Mouse (Mus musculus): ENCODE results near the gene Alyref2. TPM values are rescaled to one million over a fixed set of nuclear protein-coding genes. Genes with fewer than 3 reads are reported as not detected.

Alyref2 gene
- total RNA-seq, 2 experiments from 2014 or later = 10.5 to 10.9 TPM

DNA sequence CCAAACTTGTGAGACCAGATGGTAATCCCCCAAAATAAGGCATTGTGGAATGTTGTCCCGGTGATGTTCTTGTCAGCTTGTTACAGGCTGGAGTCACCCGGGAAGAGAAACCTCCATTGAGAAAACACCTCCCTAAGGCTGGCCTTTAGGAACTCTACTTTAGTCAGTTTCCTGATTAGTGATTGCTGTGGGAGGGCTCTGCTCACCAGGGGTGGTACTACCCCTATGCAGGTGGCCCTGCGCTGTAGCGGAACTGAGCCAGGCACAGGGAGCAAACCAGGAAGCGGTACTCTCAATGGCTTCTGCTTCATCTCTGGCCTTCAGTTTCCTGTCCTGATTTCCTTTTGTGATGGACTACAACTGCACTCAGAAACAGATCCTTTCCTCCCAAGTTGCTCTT lies 3.4 kb upstream of the Alyref2 start:
- DNase-seq = no peak
- intact Hi-C loops (cut with DNase I) = loop anchor here (5.0 kb wide), 1 partner anchor 157 kb away; no protein-coding TSS in a partner anchor

DNA sequence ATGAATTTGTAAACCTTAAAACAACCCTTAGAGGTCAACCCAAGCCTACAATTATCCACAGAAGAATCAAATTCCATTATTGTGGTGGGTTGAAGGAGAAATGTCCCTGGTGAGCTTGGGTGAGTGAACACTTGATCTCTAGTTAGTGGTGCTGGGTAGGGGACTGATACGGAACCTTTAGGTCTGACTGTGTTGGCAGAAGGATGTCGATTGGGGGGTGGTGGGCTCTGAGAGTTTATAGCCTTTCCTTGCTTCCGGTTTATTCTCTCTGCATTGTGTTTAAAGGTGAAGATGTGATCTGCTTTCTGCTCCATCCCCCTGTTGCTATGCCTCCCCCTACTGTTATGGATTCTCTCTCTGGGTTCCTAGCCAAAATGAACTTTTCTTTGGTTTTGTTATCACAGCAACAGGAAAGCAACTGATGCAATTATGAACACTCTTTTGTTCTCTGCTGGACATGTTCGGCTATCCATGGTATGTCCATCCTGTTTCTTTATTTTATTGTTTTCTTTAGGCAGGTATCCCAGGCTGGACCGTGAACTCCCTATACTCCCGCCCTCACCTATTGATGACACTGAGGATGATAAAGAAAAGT lies 2.2 kb upstream of the Alyref2 start:
- intact Hi-C loops (cut with DNase I) = loop anchor here (5.0 kb wide), 1 partner anchor 156 kb away; no protein-coding TSS in a partner anchor
- no peak for DNase-seq

DNA sequence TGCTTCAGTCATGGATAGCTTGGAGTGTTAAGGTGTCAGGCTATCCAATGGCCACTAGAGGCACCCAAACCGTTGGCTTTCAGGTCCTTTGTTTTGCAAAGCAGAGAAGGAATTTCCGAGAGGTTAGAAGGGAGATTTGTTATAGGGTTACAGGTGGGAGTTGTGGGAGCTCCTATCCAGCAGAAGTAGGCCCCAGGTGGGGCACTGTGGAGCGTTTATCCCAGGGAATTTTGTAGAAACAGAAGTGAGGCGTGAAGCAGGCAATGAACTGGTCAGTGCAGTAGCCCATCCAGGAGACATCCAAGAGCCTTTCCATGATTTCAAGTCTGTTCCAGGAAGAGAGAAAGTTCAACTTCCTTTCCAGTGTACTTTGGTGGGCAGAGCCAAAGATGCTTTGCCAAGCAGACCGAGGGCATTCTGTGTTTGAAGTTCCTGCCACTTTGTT lies 1.6 kb upstream of the Alyref2 start:
- intact Hi-C loops (cut with DNase I) = loop anchor here (5.0 kb wide), 1 partner anchor 156 kb away; no protein-coding TSS in a partner anchor
- peak; percentile 9 for DNase-seq

DNA sequence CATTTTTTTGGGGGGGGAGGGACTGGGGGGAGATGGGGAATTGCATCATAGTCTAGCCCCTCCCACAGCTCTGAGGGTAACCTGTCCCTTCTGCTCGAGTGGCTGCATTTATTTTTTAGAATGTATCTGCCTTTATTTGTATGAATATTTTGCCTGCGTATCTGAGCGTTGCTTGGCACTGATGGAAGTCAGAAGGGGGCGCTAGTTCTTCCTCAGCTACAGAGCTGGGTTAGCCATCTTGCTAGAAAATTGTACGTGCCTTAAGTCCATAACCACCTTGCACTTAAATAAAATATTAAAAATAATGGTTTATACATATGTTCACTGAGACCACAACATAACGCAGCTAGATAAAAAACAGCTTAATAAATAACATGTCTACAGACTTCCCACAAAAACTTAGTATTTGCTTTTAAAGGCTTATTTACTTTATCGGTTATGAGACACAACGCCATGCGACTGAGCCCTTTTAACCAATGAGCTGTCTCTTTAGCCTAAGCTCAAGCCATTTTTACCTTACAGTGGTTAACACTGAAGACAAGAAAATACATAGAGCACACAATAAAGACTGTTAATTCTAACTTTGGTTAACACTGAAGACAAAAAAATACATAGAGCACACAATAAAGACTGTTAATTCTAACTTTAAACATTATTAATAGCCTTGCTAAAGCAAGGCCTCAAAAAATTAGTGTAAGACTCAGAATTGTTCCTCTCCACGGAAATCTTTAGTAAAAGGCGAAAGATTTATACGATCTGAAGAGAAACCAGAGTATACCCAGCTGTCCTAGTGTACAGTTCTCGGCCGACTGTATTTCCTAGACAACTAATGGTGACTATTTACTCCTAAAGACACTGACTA lies 659 bp upstream of the Alyref2 start:
- intact Hi-C loops (cut with DNase I) = loop anchor here (5.0 kb wide), 1 partner anchor 155 kb away; no protein-coding TSS in a partner anchor
- DNase-seq = peak; percentile 65

DNA sequence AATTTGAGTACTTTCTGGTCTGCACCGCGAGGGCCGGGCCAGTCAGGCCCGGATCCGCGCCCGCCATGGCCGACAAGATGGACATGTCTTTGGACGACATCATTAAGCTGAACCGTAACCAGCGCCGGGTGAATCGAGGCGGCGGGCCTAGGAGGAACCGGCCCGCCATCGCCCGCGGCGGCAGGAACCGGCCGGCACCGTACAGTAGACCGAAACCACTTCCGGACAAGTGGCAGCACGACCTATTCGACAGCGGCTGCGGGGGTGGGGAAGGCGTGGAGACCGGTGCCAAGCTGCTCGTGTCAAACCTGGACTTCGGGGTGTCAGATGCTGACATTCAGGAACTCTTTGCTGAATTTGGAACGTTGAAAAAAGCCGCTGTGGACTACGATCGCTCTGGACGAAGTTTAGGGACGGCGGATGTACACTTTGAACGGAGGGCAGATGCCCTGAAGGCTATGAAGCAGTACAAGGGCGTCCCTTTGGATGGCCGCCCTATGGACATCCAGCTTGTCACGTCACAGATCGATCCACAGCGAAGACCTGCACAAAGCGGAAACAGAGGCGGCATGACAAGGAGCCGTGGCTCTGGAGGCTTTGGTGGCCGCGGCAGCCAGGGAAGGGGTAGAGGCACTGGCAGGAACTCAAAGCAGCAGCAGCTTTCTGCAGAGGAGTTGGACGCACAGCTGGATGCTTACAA lies 464 bp downstream of the Alyref2 start:
- peak; percentile 58 for DNase-seq
- intact Hi-C loops (cut with DNase I) = loop anchor here (5.0 kb wide), 1 partner anchor 154 kb away; no protein-coding TSS in a partner anchor

- intact Hi-C loops (cut with DNase I) = loop anchor here (5.0 kb wide), 1 partner anchor 153 kb away; no protein-coding TSS in a partner anchor
- DNase-seq = no peak
These were observed 1.3 kb downstream of the Alyref2 start for GRCm38 (mm10) chr1:171504586-171504985.

DNA sequence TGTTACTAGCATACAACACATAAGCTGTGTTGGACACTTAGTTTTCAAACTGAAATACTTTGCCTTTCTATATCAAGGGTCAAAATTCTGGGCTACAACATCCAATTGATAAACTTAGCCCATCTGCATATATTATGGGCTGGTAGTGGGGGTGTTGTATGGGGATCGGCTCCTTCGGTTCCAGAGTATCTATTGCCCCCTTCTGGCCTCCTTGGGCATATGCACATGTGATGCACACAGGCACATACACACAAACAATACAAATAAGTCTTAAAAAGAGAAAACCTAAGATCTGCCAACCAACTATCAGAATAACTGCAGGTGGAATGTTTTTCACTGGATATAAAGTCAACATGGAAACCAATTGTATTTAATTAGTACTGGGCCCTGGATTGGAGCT lies 10.0 kb downstream of the Alyref2 start:
- intact Hi-C loops (cut with DNase I) = no loop called here
- no peak for DNase-seq

DNA sequence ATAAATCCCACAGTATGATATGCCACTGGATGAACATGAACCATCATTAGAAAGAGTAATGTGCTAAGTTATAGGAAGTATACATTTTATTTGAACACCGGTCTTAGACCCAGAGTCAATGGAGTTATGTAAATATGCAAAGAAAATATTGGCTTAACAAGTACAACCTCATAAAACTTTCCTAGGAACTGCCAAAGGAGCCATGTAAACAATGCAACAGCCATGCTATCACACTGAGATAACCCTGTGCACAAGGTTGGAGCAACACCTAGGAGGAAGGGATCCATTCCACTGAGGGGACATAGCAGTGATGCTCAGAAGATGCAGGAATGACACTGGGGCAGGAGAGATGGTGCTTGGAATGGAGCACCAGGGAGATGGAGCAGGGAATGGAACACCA lies 10.5 kb downstream of the Alyref2 start:
- no peak for DNase-seq
- intact Hi-C loops (cut with DNase I) = no loop called here

GRCm38 (mm10) chr1:171515039-171515438 lies 11.8 kb downstream of the Alyref2 start:
- intact Hi-C loops (cut with DNase I) = no loop called here
- DNase-seq = no peak

DNA sequence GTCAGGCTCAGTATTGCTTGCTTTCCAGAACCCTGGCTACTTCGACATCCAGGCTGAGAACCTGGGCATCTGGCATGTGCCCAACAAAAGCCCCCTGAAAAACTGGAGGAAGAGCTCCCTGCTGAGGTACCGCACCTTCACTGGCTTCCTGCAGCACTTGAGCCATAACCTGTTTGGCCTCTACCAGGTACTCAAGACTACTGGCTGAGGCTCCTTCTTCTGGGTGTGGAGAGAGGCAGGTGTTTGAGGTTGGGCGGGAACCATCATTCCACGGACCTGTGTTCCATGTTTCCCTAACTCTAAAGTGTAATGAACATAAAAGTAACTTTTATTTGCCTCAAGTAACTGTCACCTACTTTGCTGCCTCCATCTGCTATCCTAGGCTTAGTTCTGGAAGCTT lies 12.3 kb downstream of the Alyref2 start:
- intact Hi-C loops (cut with DNase I) = no loop called here
- no peak for DNase-seq

- intact Hi-C loops (cut with DNase I) = no loop called here
- DNase-seq = no peak
These were observed 28.1 kb downstream of the Alyref2 start for GRCm38 (mm10) chr1:171531367-171531766.

DNA sequence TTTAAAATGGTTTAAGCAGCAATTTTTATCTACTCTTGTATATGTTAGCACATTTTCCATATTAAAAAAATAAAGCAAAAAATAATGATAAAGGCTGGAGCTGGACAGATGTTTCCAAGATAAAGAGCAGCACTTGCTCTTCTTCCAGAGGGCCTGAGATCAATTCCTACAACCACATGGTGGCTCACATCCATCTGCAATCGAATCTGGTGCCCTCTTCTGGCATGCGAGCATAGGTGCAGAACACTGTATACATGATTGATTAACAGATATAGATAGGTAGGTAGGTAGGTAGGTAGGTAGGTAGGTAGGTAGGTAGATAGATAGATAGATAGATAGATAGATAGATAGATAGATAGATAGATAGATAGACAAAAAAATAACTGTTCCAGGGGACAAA lies 29.6 kb downstream of the Alyref2 start:
- intact Hi-C loops (cut with DNase I) = no loop called here

GRCm38 (mm10) chr1:171534557-171534956 lies 31.3 kb downstream of the Alyref2 start:
- intact Hi-C loops (cut with DNase I) = no loop called here
- DNase-seq = no peak

More for the DNA sequence above, 29.6 kb downstream of the Alyref2 start:
- DNase-seq = no peak

DNA sequence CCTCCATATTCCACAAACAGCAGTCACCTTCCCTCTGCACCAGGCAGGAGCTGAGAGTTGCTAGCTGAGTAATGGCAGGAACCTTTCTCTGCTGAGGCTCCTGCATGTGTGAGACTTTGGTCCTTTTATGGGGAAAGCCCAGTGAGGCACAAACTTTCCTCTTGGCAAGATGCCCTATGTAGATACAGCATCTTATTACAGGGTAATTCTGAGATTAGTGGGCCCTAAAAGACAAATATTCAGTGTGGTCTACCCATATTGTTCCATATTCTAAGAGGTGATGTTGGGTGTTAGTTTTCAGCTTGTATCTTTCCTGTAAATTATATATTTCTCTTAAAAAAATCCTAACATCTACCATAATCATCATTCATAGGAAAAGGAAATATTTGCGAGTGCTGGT lies 31.9 kb downstream of the Alyref2 start, which contains the start of gene Itln1:
Gene Itln1 (minus strand): TSS at position 101 of the 400 bp plus-strand sequence.
- intact Hi-C loops (cut with DNase I) = no loop called here
- no peak for DNase-seq

- no peak for DNase-seq
- intact Hi-C loops (cut with DNase I) = no loop called here
These were observed 37.4 kb downstream of the Alyref2 start for GRCm38 (mm10) chr1:171540694-171541093.

- no peak for DNase-seq
- intact Hi-C loops (cut with DNase I) = no loop called here
These were observed 48.0 kb downstream of the Alyref2 start for GRCm38 (mm10) chr1:171551326-171551725.

DNA sequence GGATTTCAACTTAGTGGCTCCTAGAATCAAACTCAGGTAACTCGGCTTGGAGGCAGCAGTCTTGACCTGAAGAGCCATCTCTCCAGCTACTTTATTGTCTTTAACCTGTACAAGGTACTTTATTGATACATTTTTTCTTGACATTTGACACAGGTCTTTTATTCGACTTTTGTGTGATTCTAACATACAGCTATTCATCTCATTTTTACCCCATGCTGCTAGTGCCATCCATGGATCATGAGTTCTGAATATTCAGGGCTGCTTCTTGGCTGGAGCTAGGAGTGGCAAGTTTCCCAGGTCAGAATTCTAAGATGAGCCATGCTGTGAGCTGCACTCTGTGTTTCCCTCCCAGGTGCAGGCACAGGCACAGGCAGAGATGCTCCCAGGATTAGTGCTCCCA lies 49.0 kb downstream of the Alyref2 start:
- no peak for DNase-seq
- intact Hi-C loops (cut with DNase I) = no loop called here

DNA sequence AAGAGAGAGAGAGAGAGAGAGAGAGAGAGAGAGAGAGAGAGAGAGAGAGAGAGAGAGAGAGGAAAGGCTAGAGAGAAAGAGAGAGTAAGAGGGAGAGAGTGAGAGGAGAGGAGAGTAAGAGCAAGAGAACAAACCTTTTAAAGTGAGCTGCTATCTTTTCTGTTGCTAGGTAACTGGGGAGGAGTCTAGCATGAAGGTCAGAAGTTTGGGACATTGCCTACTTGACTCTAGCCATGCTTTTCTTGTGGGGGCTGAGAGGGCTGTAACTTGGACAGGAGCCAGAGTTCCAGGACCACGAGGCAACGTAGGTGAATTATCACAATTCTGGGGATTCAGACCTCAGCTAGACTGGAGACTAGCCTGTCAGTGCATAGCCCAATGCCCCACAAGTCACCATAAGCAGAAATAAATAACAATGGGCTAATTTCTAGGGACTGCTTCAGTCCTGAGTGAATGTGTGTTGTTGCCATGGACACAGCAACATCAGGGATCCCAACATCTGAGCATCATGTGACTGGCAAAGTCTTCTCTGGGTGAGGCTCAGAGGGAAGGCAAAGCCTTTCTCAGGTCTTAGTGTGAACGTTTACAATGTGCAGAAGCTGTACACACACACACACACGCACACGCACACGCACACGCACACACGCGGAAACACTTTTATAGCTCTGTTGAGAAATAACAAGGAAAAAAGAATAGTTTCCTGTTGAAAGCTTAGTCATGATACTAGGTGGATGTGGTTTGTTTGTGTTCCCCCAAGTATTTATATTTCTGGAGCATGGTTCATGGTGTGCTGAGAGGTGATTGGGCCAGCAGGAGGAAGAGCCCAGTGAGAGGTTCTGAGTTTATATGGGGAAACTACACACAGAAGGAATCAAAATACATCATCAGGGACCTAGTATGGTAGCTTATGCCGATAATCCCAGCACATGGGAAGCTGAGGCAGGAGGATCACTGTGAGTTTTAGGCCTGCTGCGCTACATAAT lies 50.4 kb downstream of the Alyref2 start:
- DNase-seq = no peak
- intact Hi-C loops (cut with DNase I) = no loop called here
